Mouse (Mus musculus) urinary bladder, adult 18-20 months (tissue): ENCODE data around the gene Sytl2.

Experiments
- DNase-seq, 2 experiments: peaks; one replicate each; pipeline ENCODE4 v3.0.0; 2022; ENCODE audit warnings: low spot score in 2 of 2, mixed read lengths in 2 of 2

Sytl2 gene

GRCm38 (mm10) chr7:90370071-90370851 lies 68.2 kb downstream of the Sytl2 start:
- DNase-seq = no peak

GRCm38 (mm10) chr7:90372804-90373203 lies 70.8 kb downstream of the Sytl2 start:
- no peak for DNase-seq

GRCm38 (mm10) chr7:90384411-90384810 lies 82.4 kb downstream of the Sytl2 start:
- DNase-seq = no peak

DNA sequence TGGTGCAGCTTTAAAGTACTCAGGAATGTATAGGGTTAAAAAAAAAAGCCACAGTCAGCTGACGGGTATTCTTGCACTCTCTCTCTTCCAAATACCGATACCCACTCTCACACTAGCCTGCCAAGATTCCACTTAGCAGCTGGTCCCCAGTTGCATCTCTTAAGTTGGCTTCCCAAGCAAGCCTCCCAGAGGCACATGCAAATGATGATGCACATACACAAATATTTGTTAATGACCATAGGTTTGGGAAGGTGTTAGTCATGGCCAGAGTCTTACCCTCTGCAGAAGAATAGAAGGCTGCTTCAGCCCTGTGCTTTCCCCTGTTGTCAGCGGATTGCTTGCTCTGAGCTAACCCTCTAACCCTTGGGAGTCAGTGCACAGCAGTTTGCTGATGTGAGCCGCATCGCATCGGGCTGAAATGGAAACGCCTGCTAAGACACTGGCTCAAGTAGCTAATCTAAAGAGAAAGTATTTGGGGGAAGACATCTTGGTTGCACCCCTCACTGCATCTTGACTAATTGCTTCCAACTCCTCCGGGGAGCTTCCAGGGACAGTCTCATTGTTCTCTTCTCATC lies 84.9 kb downstream of the Sytl2 start:
- no peak for DNase-seq

- DNase-seq = no peak
These were observed 87.7 kb downstream of the Sytl2 start for GRCm38 (mm10) chr7:90389765-90390164.

DNA sequence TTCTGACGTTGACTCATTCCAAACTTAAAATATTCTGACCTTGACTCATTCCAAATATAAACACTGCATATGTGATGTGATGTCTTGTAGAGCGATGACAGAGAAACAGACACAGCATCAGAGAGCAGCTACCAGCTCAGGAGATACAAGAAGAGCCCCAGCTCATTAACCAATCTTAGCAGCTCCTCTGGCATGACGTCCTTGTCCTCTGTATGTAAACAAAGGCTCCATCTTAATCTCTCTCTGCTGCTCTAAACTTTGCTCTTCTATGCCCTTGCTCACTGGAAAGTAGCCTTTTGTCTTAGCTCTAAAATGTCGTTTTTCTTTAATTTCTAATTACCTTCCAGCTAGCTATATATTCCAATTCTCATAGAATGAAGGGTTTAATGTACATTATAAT lies 93.0 kb downstream of the Sytl2 start:
- no peak for DNase-seq

DNA sequence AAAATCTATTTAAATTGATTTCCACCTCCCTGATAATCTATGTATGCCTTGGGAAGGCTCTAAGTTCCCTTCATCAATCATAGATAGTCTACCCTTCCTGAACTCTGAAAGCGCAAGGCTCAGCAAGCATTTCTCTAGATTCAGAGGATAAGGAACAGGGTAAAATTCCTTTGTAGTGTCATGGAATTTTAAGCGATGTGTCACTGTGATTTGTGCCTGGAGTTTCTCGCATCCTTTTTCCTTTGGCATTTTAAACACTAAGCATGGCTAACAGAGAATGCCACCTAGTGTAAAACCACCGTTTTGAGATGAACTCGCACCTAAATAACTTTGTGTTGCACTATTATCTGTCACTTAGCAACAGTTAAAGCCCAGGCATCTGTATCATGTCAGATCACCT lies 93.9 kb downstream of the Sytl2 start:
- DNase-seq = no peak

DNA sequence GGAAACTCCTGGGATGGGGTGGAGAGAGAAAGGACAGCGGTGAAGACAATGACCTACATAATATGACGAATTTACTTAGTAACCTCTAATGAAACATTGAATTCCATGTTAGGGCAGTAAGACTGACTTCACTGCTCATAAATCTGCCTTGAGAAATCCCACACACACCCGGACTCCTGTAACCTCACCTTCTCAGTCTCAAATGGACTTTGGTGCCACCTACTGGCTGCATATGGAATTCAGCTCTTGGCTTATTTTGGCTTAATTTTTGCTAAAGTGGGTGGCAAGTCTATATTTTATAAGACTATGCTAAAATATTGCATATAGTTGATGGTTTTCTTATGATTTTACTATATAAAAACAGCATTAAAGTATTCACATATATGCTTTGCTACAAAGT lies 107.9 kb downstream of the Sytl2 start:
- peak; percentile 27 to 41 for DNase-seq

DNA sequence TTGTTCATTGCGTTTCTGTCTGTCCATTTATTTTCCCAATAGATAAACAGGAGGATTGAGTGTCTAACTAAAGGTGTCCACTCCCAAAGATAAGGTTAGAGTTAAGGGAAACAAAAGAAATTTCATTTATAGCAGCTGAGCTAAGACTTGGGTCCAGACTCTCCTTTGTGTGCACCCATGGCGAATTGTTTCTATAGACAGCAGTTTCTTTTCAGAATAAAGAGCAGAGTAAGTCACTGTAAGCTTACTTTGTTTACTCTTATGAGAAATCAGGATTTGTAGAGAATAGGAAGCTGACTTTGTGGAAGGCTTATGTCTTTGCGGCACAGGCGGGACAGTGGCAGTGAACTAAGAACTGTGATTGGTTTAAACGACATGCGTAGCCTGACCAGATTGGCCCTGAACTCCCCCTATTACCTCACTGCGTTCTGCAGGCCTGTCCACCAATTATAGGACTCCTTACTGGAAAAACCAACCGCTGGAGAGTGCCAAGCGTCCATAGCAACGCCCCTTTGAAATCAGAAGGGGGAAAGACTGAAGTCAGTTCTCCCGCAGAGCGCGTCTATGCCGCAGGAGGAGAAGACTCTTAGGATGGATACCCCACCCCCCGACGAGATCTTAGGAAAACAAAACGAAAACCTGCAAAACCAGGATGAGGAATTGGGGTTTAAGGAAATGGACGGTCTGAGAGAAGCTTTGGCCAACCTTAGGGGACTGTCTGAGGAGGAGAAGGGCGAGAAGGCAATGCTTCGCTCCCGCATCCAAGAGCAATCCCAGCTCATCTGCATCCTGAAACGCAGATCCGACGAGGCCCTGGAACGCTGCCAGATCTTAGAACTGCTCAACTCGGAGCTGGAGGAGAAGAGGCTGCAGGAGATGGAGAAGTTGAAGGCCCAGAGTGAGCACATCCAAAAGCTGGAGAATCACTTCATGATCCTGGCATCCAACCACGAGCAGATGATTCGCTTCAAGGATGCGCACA lies 124.3 kb downstream of the Sytl2 start, which contains the start of gene Ccdc89:
Gene Ccdc89 (plus strand): TSS at position 558 of the 982 bp plus-strand sequence.
- DNase-seq = peak; percentile 53 to 70

DNA sequence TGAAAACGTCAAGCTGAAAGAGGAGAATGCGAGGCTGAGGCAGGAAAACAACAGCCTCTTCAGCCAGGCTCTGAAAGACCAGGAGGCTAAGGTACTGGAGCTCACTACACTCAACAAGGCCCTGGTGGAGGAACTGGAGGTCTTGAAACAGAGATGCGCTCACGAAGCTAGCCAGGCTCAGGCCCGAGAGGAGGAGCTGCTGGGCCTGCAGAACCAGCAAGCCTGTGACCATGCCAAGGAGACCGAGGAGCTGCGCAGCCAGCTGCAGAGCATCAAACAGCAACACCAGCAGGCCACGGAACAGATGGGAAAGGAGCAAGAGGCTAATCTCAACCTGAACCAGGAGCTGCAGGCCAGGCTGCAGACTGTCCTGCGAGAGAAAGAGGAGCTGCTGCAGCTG lies 125.0 kb downstream of the Sytl2 start:
- DNase-seq = no peak

GRCm38 (mm10) chr7:90432221-90432620 lies 130.2 kb downstream of the Sytl2 start:
- DNase-seq = no peak

GRCm38 (mm10) chr7:90440044-90440443 lies 138.0 kb downstream of the Sytl2 start:
- no peak for DNase-seq

GRCm38 (mm10) chr7:90442070-90442469 lies 140.0 kb downstream of the Sytl2 start:
- DNase-seq = no peak

DNA sequence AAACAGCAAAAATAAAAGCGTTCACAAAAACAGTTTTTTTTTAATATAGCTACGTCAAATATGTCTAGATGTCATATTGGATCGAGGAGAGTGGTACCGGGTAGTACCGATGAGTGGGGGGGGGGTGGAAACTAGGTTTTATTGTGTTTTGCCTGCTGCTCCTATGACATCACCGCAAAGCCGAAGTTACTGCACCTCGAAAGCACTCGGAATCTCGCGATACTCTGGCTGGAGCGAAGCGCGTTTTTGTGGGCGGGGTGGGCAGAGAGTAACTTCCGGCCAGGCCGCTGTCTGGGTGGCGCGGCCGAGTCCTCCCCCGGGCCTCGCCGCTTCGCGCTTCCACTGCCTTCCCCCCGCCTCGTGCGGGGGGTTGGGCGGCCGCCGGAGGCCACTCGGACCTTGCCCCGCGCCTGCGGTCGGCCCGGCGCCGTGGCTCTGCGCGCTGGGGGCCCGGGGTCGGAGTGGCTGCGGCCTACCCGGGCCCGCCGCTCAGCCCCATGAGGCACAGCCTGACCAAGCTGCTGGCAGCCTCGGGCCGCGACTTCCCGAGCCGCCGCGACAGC lies 140.5 kb downstream of the Sytl2 start, which contains the start of gene Crebzf:
Gene Crebzf (plus strand): TSS at position 212 of the 563 bp plus-strand sequence.
- DNase-seq = peak; percentile 82 to 95

DNA sequence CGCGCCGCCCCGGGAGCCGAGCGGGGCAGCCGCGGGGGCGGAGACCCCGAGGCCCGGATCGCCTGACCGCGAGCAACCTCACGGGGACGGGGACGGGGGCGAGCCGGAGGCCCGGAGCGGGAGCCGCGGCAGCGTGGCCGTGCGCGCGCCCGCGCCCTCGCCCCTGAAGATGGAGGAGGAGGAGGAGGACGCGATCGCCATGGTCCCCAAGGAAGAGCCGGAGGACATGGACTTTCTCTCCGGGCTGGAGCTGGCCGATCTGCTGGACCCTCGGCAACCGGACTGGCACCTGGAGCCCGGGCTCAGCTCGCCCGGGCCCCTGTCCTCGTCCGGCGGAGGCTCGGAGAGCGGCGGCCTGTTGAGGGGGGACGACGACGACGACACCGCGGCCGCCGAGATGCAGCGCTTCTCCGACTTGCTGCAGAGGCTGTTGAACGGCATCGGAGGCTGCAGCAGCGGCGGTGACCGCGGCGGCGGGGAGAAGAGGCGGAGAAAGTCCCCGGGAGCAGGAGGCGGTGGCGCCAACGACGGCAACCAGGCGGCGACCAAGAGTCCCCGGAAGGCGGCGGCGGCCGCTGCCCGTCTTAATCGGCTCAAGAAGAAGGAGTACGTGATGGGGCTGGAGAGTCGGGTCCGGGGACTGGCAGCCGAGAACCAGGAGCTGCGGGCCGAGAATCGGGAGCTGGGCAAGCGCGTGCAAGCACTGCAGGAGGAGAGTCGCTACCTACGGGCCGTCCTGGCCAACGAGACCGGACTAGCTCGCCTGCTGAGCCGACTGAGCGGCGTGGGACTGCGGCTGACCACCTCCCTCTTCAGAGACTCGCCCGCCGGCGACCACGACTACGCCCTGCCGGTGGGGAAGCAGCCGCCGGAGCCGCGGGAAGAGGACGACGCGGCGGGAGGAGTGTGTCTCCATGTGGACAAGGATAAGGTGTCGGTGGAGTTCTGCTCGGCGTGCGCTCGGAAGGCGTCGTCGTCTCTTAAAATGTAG lies 141.3 kb downstream of the Sytl2 start:
- DNase-seq = peak; percentile 54 to 71

GRCm38 (mm10) chr7:90444206-90444605 lies 142.2 kb downstream of the Sytl2 start:
- no peak for DNase-seq

- no peak for DNase-seq
These were observed 154.2 kb downstream of the Sytl2 start for GRCm38 (mm10) chr7:90456149-90456844.

DNA sequence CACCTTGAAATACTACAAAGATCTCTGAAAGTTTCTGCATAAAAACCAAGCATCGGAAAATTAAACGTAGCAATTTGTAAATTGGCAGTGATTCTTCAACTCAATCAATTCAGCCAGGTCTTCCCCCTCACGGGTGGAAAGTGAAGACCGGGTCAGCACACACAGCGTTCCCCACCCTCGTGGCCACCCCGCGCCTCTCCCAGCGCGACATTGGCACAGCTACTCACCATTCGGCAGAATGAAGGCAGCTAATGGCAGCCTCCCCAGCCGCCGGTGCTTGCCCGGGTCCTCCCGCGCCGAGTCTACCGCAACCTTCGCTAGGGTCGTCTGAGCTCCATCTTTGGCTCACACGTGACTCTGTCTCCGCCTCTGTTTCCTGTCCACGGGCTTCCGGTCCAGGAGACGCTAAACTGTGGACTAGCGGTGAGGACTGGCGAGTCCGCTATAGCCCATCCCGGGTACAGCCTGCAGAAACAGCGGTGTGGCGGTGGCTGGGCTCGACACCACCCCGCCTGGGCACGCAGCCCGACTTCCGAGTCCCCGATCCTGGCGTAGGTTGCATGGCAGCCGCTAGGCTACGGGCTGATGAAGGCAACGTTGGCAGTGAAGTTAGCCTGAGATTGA lies 154.9 kb downstream of the Sytl2 start, which contains the start of gene Tmem126a:
Gene Tmem126a (minus strand): TSS at position 385 of the 624 bp plus-strand sequence.
- peak; percentile 64 to 79 for DNase-seq

GRCm38 (mm10) chr7:90457517-90457916 lies 155.5 kb downstream of the Sytl2 start:
- DNase-seq = no peak
